Mouse (Mus musculus) layer of hippocampus, adult 11-12 months (tissue): ENCODE results near the gene Glp2r.

Experiments
- DNase-seq: peaks from one replicate; pipeline ENCODE4 v3.0.0; 2022; ENCODE audit warnings: low spot score

The Glp2r gene

GRCm38 (mm10) chr11:67633620-67634229 is 137.2 kb downstream of the Glp2r start:
- DNase-seq, result no peak

DNA sequence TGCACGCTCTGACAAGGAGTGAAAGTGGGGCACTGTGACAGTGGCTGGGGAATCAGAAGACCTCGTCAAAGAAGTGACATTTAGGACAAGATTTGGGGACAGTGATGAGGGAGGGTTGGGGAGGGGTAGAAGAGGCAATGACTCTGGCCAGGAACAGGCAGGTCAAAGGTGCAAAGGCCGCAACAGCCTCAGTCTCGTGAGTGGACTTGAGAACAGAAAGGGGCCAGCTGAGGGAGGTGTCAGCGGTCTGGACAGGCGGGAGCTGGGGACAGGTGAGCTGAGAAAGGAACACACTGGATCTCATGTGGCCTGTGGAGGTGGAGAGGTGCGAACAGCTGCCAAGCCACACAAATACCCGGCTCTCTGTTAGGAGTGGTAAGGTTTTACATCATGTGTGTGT is 138.0 kb downstream of the Glp2r start:
- DNase-seq, result no peak

DNA sequence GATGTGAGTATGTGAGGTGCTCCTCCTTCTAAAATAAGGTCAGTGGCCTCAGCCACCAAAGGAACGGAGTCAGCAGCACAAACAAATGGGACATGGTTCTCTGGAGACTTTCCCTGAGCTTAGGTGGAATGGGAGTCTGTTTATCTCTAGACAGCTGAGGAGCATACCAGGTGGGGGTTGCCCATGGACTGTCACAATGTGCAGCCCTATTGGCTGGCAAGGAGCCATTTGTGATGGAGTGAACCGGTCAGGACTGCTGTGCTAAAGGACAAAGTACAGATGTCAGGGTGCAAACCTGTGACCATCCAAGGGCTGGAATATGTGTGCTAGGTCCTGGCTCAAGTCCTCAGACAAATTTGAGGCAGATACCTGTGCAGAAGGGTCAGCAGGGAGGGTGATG is 142.4 kb downstream of the Glp2r start:
- no peak for DNase-seq

GRCm38 (mm10) chr11:67627179-67627578 is 143.8 kb downstream of the Glp2r start:
- no peak for DNase-seq

GRCm38 (mm10) chr11:67622340-67622739 is 148.6 kb downstream of the Glp2r start:
- no peak for DNase-seq

- DNase-seq, result peak; percentile 53
Measured at GRCm38 (mm10) chr11:67616557-67617239, 154.3 kb downstream of the Glp2r start.

DNA sequence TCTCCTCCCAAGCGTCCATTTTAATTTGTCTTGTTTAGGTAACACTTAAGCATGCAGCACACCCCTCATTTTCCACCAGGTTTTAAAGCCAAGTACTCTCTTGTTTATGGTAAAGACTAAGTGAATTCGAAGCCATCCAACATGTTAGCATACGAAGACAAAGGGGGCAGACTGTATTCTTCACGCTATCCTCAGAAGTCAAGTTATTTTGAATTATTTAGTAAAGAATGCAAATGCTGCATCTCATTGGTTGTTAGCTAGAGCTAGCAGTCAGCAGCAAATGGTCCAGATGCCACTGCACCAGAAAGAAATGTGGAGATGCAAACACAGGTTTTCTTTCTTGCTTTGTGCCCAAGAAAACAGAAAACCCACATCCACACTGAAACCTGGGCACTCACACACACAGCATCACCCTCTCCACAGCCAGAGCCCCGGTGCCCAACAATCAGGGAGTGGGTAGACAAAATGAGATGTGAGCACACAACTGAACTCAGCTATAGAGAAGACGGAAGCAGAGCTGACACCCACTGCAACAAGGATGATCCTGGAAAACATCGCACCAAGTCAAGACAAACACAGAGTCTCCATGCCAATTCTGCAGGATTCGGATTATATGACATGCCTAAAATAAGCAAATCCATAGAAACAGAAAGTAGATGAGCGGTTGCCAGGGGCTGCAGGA is 158.7 kb downstream of the Glp2r start:
- no peak for DNase-seq
